Mouse (Mus musculus) G1E (cell line): ENCODE results near the gene Supt5. TPM values are rescaled to one million over a fixed set of nuclear protein-coding genes. Genes with fewer than 3 reads are reported as not detected.

Experiments
- ATAC-seq: 2 replicates; pipeline ENCODE4 v1.8.0; 2016; ENCODE audit warnings: mild to moderate bottlenecking; ENCODE audit not compliant: insufficient number of reproducible peaks, poor library complexity, low FRiP score, severe bottlenecking; ENCODE audit errors: extremely low read depth
- DNase-seq: peaks from one replicate; pipeline ENCODE4 v3.0.0; 2012; ENCODE audit warnings: low spot score
- H3K27me3 ChIP-seq: 2 replicates; pipeline ENCODE4 v1.6.1; 2012; ENCODE audit warnings: mild to moderate bottlenecking, low read length, inconsistent platforms; ENCODE audit not compliant: insufficient read depth
- H3K36me3 ChIP-seq: replicated peaks from 2 replicates; pipeline ENCODE3; 2012; ENCODE audit warnings: mild to moderate bottlenecking, inconsistent platforms
- H3K4me1 ChIP-seq: 2 replicates; pipeline ENCODE4 v1.6.1; 2012; ENCODE audit warnings: low read depth, low read length, inconsistent platforms, mixed read lengths; ENCODE audit not compliant: insufficient read depth
- H3K4me3 ChIP-seq: 2 replicates; pipeline ENCODE4 v1.5.1; 2012; ENCODE audit warnings: low read depth, mild to moderate bottlenecking, inconsistent platforms, low read length, moderate library complexity, mixed read lengths
- H3K9me3 ChIP-seq: replicated peaks from 2 replicates; pipeline ENCODE4 v1.6.1; 2012; ENCODE audit warnings: inconsistent platforms
- CTCF ChIP-seq: IDR thresholded peaks from 2 replicates; pipeline ENCODE4 v1.5.1; 2012; ENCODE audit warnings: low read depth, low read length, inconsistent platforms, mixed read lengths
- GATA1 ChIP-seq: IDR thresholded peaks from 2 replicates; pipeline ENCODE4 v1.6.1; 2012; ENCODE audit warnings: borderline replicate concordance, low read length, inconsistent platforms, mixed read lengths
- GATA2 ChIP-seq: IDR thresholded peaks from 2 replicates; pipeline ENCODE4 v1.6.1; 2012; ENCODE audit warnings: low read depth, low read length, inconsistent platforms, borderline replicate concordance
- POLR2AphosphoS5 ChIP-seq: IDR thresholded peaks from 2 replicates; pipeline ENCODE4 v1.6.1; 2012; ENCODE audit warnings: low read depth, low read length, inconsistent platforms; ENCODE audit not compliant: insufficient replicate concordance
- TAL1 ChIP-seq: conservative IDR thresholded peaks from 2 replicates; pipeline ENCODE4 v1.6.1; 2012; ENCODE audit warnings: low read depth, low read length, inconsistent platforms, mixed read lengths
- polyA plus RNA-seq: library from polyadenylated mRNA; stranded (reverse); fragments of >175 nt; gene quantifications from 2 replicates; pipeline ENCODE4 v1.2.3, GENCODE M21; 2012
- total RNA-seq, 2 experiments: library from RNA; stranded (forward) in 1 of 2; stranded (reverse) in 1 of 2; fragments of 200-1000 nt in 1 of 2; fragments of >200 nt in 1 of 2; fragmentation: Nextera tagmentation in 1 of 2; gene quantifications; 2 replicates each; pipeline ENCODE4 v1.2.3; 2014 to 2017

Gene Supt5
- total and polyA plus RNA-seq, 3 experiments: 65.6 to 148 (median 80.5) TPM

DNA sequence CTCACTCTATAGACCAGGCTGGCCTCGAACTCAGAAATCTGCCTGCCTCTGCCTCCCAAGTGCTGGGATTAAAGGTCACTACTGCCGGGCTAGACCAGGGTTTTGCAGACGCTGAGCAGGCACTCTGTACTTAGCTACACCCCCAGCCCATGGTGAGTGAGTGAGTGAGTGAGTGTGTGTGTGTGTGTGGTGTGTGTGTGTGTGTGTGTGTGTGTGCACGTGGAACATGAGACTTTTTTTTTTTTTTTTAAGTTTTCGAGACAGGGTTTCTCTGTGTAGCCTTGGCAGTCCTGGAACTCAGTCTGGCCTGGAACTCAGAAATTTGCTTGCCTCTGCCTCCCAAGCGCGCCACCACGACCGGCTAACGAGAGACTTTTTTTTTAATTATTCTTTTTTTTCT, 36.1 kb upstream of the Supt5 start:
- no peak overlapping the region; the same call in 1 of the 2 replicates for H3K4me3 ChIP-seq
- H3K9me3 ChIP-seq: no peaks in the 10 kb centered on the region

DNA sequence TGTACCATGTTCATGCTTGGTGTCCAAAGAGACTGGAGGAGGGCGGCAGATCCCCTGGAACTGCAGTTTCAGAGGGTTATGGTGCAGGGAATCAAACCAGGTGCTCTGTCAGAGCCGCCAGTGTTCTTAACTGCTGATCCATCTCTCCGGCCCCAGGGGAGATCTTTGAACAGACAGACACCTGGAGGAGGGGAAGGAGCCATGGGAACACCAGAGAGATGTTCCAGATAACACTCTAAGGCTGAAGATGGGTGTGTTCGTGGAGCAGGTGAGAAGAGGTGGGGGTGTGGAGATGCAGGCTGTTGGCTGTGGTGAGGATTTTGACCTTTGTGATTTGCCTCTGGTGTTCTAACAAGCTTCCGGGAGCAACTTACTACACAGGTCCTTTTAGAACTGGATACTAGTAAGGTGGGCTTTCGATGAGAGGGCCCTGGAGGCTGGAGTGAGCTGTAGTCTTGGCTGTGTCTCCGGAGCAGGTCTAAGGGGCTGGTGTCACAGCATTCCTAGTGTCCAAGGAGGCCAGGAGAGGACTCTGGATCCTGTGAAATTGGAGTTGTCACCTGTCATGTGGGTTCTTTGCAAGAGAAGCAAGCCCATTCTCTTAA, 35.4 kb upstream of the Supt5 start:
- DNase-seq (no peak), ATAC-seq (no peak)
- no peaks in the 10 kb centered on the region for H3K9me3 ChIP-seq
- peaks cover 75% of the 10 kb centered on the region for H3K4me1 ChIP-seq
- peaks cover 25% of the 10 kb centered on the region for H3K36me3 ChIP-seq
- no peak overlapping the region for H3K4me3 ChIP-seq
- H3K27me3 ChIP-seq: peaks cover 10% of the 10 kb centered on the region; the same call in 1 of the 2 replicates
- TF ChIP-seq TAL1: no peak

More for the DNA sequence above, 36.1 kb upstream of the Supt5 start:
- no peak for ATAC-seq
- H3K27me3 ChIP-seq: peaks cover 10% of the 10 kb centered on the region; the same call in 1 of the 2 replicates
- TF ChIP-seq TAL1: no peak
- no peak for TF ChIP-seq POLR2AphosphoS5
- TF ChIP-seq CTCF: no peak
- TF ChIP-seq GATA2: no peak
- no peak for TF ChIP-seq GATA1
- DNase-seq: no peak
- peaks cover 24% of the 10 kb centered on the region for H3K36me3 ChIP-seq
- H3K4me1 ChIP-seq: peaks cover 80% of the 10 kb centered on the region

DNA sequence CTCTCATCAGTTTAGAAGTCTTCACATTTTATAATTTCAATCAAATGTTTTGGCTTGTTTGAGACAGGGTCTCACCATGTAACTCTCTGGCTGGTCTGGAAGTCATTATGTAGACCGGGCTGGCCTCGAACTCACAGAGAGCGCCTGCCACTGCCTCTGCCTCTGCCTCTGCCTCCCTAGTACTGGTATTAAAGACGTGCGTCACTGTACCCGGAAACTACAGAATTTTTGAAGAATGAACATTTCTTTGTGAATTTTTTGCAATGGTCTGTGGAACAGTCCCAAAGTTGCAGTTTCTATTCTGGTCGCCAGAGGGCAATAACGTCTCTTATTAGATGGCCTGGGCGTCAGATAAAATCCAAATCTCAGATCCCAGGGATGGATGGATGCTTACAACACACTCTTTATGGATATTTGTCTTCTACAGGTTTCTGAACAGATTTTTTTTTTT, 34.6 kb upstream of the Supt5 start:
- Histone ChIP-seq H3K9me3 (no peaks in the 10 kb centered on the region), H3K36me3 (peaks cover 30% of the 10 kb centered on the region), H3K27me3 (peaks cover 12% of the 10 kb centered on the region; the same call in 1 of the 2 replicates), H3K4me1 (peaks cover 68% of the 10 kb centered on the region), H3K4me3 (peak overlapping the region; percentile 75)
- ATAC-seq (no peak), DNase-seq (no peak)
- peak; percentile 68; the same call in 1 of the 2 replicates for TF ChIP-seq CTCF
- no peak for TF ChIP-seq POLR2AphosphoS5

DNA sequence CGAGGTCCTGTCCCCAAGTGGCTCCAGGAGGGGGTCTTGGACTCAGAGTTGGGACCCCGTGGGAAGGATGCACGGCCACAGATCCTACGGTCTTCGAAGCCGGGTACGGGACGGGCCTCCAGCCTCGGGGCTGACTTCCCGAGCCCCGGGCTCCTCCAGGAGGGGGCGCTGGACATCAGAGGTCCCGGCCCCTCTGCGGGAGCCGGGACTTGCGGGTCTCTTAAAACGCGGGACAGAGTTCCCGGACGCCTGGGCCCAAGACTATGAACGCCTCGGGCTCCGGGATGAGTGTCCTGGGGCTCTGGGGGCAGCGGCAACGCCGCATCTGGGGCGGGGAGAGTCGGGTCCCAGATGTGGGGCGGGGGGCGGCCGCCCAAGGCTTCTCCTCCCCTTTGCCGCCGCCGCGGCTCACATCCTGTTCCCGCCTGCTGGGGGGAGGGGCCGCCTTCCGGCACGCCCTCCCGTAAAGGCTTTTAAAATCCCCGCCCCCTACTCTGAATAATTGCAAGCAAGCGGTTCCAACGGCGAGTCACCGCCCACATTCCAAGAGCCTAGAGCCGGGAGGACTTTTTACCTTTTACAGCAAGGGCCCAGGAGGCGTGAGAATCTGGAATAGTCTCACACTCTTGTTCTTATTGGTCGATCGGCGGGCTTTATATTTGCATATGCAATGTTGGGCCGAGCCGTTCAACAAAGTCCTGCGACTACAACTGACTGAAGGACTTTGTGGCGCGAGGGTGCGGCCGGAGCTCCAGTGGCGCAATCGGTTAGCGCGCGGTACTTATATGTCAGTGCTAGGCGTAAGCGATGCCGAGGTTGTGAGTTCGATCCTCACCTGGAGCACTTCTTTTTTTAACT, 33.9 kb upstream of the Supt5 start, which contains the start of gene Plekhg2:
Plekhg2 (minus strand) TSS at position 349 of the 858 bp plus-strand sequence.
- Histone ChIP-seq H3K4me3 (peak within 1 kb of the TSS; percentile 75), H3K4me1 (peaks cover 64% of the 10 kb centered on the region), H3K9me3 (no peaks in the 10 kb centered on the region), H3K27me3 (peaks cover 12% of the 10 kb centered on the region; the same call in 1 of the 2 replicates), H3K36me3 (peaks cover 30% of the 10 kb centered on the region)
- peak; percentile 51 for TF ChIP-seq CTCF
- no peak for TF ChIP-seq TAL1
- TF ChIP-seq GATA1: no peak
- no peak for TF ChIP-seq POLR2AphosphoS5
- peak; percentile 88 for DNase-seq
- ATAC-seq: peak; percentile 81

DNA sequence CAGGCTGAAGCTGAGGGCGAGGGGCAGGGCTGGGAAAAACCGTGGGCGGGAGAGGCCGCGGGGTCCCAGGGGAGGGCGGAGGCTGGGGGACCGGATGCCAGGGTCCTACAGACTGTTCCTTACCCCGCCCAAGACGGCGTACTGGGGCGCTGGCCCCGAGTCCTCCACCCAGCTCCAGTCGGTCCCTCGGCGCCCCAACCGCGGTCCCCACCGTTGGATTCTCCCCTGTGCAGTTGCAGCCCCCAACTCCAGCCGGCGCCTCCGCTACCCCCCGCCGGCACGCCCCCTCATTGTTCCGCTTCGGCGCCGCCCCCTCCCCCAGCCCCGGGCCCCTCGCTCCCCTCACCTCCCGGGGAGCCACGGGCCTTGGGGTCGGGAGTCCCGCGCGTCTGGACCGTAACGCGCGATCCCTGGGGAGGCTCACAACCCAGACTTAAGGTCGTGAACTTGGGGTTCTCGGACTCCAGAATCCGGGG, 33.0 kb upstream of the Supt5 start:
- H3K36me3 ChIP-seq: peaks cover 24% of the 10 kb centered on the region
- no peak for ATAC-seq
- H3K4me3 ChIP-seq: peak overlapping the region; percentile 75
- no peak for TF ChIP-seq CTCF
- TF ChIP-seq GATA1: no peak
- no peak for TF ChIP-seq GATA2
- TF ChIP-seq POLR2AphosphoS5: no peak
- no peak for TF ChIP-seq TAL1
- peaks cover 56% of the 10 kb centered on the region for H3K4me1 ChIP-seq
- H3K27me3 ChIP-seq: peaks cover 13% of the 10 kb centered on the region
- peak; percentile 79 for DNase-seq
- H3K9me3 ChIP-seq: no peaks in the 10 kb centered on the region

DNA sequence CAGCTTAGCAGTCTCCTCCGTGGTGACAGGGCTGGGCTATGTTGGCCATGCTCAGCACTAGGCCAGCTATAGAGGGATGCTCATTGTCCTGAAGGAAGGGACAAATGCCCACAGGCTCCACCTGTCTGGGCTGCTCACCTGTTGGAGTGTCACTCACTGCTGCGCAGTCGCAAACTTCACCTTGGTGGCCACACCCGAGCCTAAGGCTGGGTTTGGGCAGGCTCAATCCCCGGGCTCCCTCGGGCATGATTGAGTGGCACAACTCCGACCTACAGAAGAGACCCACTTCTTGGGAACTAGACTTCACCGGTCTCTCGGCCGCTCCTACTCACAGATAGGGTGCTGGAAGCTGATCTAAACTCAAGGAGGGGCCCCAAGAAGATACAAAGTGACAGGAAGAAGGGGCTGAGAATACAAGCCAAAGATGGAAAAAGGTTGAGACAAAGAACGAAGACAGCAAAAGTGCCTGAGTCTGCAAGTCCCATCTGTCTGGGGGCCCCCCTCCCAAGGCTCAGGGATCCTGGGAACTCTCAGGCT, 32.5 kb upstream of the Supt5 start:
- TF ChIP-seq GATA1: no peak
- no peak for TF ChIP-seq TAL1
- no peak for TF ChIP-seq GATA2
- no peak for TF ChIP-seq POLR2AphosphoS5
- peaks cover 22% of the 10 kb centered on the region for H3K36me3 ChIP-seq
- peaks cover 15% of the 10 kb centered on the region for H3K27me3 ChIP-seq
- peak overlapping the region; percentile 75 for H3K4me3 ChIP-seq
- no peak for ATAC-seq
- H3K4me1 ChIP-seq: peaks cover 51% of the 10 kb centered on the region
- no peak for DNase-seq
- no peaks in the 10 kb centered on the region for H3K9me3 ChIP-seq
